Mouse (Mus musculus) heart, embryonic 14.5 days (tissue): ENCODE measurements around the gene Plpp6. TPM values are rescaled to one million over a fixed set of nuclear protein-coding genes. Genes with fewer than 3 reads are reported as not detected.

Experiments
- ATAC-seq: fragments of 200-750 bp; cut with Nextera tagmentation; 2 replicates; pipeline ENCODE4 v1.8.0; 2017; ENCODE audit warnings: low read depth, moderate TSS enrichment; ENCODE audit not compliant: insufficient number of reproducible peaks, insufficient read depth, low FRiP score
- H3K27ac ChIP-seq, 2 experiments: fragments of 200-500 bp in 1 of 2; fragments of 300-500 bp in 1 of 2; sonication (generic) in 1 of 2; replicated peaks in 1 of 2; 2 replicates each; pipeline ENCODE4 v1.5.1; 2012 to 2014; ENCODE audit warnings: low read depth in 2 of 2, low read length in 2 of 2, control low read depth in 1 of 2, mild to moderate bottlenecking in 1 of 2, mixed read lengths in 1 of 2; ENCODE audit not compliant: control insufficient read depth in 1 of 2, insufficient read depth in 1 of 2
- H3K27me3 ChIP-seq: fragments of 300-500 bp; sonication (generic); 2 replicates; pipeline ENCODE4 v1.6.1; 2014; ENCODE audit warnings: mild to moderate bottlenecking, low read length, control low read depth; ENCODE audit not compliant: control insufficient read depth, insufficient read depth
- H3K36me3 ChIP-seq: fragments of 300-500 bp; sonication (generic); 2 replicates; pipeline ENCODE4 v1.6.1; 2014; ENCODE audit warnings: mild to moderate bottlenecking, control low read depth, low read length, mixed read lengths; ENCODE audit not compliant: control insufficient read depth, insufficient read depth
- H3K4me1 ChIP-seq, 2 experiments: fragments of 200-500 bp in 1 of 2; fragments of 300-500 bp in 1 of 2; sonication (generic) in 1 of 2; 2 replicates each; pipeline ENCODE4 v1.6.1; 2012 to 2014; ENCODE audit warnings: low read length in 2 of 2, control low read depth in 1 of 2, mixed read lengths in 1 of 2; ENCODE audit not compliant: control insufficient read depth in 2 of 2, insufficient read depth in 2 of 2
- H3K4me2 ChIP-seq: fragments of 300-500 bp; sonication (generic); 2 replicates; pipeline ENCODE4 v1.6.1; 2014; ENCODE audit warnings: mild to moderate bottlenecking, low read length
- H3K4me3 ChIP-seq, 2 experiments: fragments of 200-500 bp in 1 of 2; fragments of 300-500 bp in 1 of 2; sonication (generic) in 1 of 2; 2 replicates each; pipeline ENCODE4 v1.5.1; 2012 to 2014; ENCODE audit warnings: low read length in 2 of 2, mild to moderate bottlenecking in 2 of 2, control low read depth in 1 of 2, low read depth in 1 of 2, moderate library complexity in 1 of 2; ENCODE audit not compliant: control insufficient read depth in 1 of 2, insufficient read depth in 1 of 2
- H3K9ac ChIP-seq: fragments of 300-500 bp; sonication (generic); 2 replicates; pipeline ENCODE4 v1.6.1; 2014; ENCODE audit warnings: mild to moderate bottlenecking, low read length
- H3K9me3 ChIP-seq: fragments of 300-500 bp; sonication (generic); 2 replicates; pipeline ENCODE4 v1.6.1; 2016; ENCODE audit warnings: low read length, control low read depth; ENCODE audit not compliant: control insufficient read depth
- WGBS: fragments of 180-500 bp; shearing (Covaris S2); extraction: QIAGEN DNeasy Blood & Tissue Kit; methylation state at CpG from one replicate; pipeline ENCODE4 v1.1.7; 2014; 5-methylcytosine and 5-hydroxymethylcytosine counted together
- polyA plus RNA-seq: library from polyadenylated mRNA; unstranded; fragments of >200 nt; fragmentation: Nextera tagmentation; extraction: Ambion mirVana; gene quantifications from 2 replicates; pipeline ENCODE4 v1.2.1, GENCODE M21; 2014

Gene Plpp6
- polyA plus RNA-seq, 1 experiment from 2014 or later = 11.6 TPM

DNA sequence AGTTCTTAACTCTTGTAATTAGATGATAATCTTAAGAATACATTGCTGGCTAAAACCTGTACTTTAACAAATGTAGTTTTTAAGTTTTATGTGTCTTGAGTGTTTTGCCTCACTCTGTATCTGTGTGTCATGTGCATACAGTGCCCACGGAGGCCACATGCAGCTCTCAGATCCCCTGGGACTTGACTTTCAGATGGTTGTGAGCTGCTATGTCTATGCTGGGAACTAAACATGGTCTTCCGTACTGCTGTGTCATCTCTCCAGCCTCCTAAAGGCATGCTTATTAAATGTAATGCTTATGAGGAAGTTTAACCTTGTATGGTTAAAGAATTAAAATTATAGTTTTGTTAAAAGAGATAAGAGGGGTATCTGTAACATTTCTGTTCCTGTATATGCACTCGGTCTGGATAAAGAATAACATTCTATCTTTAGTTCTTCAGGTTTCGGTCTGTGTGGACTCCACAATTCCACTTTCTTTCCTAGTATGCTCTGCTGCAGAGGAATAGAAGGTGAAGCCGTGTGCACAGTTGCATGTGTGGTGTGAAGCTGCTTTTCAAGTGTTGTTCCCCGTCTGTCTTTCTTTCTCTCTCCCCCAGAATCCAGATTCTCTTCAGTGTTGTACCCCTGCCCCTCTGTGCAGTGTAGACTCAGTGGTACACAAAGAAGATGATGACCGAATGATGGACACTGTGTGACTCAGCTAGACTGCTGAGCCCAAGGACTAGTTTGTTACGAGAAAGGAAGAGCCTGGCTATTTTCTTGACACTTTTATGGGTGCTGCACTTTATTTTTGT is 51.9 kb downstream of the Plpp6 start:
- Histone ChIP-seq H3K4me2 (no peak overlapping the region), H3K27ac (no peak overlapping the region), H3K4me3 (no peak overlapping the region), H3K9me3 (no peaks in the 10 kb centered on the region), H3K27me3 (no peaks in the 10 kb centered on the region), H3K9ac (no peak overlapping the region), H3K36me3 (peaks cover 83% of the 10 kb centered on the region), H3K4me1 (peaks cover 0 to 3% of the 10 kb centered on the region in 2 experiments; a peak in 2 of 4 replicates)
- 79% methylated on average over 8 of the region's 8 CpGs for WGBS
- ATAC-seq = no peak

DNA sequence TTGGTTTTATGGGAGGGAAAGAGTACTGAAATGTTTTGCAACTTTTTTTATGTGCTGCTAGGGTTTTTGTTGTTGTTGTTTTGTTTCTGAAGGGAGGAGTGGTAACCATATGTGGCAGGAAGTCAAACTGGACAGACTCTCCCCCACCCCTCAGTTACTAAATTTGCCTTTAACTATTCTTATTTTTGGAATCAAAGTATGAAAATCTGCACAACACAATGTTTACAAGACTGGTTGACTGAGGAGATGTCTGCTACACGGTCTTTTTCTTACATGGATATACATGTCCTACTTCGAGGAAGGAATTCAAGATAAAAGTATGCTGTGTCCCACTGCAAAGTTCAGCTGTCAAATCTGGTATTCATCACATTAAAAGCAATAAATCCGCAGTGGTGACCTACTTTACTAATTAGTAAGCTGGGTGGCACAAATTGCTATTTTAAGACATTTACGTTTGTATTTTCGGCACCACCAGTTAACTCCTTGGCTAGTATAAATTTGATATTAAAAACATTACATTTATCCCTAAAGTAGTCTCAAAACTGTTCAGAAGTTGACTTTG is 52.5 kb downstream of the Plpp6 start:
- H3K4me2 ChIP-seq = no peak overlapping the region
- no peak overlapping the region for H3K4me3 ChIP-seq
- H3K9ac ChIP-seq = no peak overlapping the region
- H3K27ac ChIP-seq = no peak overlapping the region
- H3K27me3 ChIP-seq = no peaks in the 10 kb centered on the region
- H3K9me3 ChIP-seq = no peaks in the 10 kb centered on the region
- no peak for ATAC-seq
- WGBS = 64% methylated on average over 5 of the region's 5 CpGs
- H3K36me3 ChIP-seq = peaks cover 85% of the 10 kb centered on the region
- H3K4me1 ChIP-seq = peaks cover 0 to 3% of the 10 kb centered on the region in 2 experiments; a peak in 2 of 4 replicates

Other genes starting within 250 kb of the Plpp6 start
- 2.6 and 3.1 TPM in 2 replicates for gene Slc1a1, start 128.9 kb upstream of the Plpp6 start, polyA plus RNA-seq
- 8.2 and 10.5 TPM in 2 replicates for gene 4430402I18Rik, start 3.8 kb downstream of the Plpp6 start, polyA plus RNA-seq
- gene Cdc37l1, start 26.4 kb downstream of the Plpp6 start, polyA plus RNA-seq = 50.0 and 53.6 TPM in 2 replicates
- 95.1 and 96.4 TPM in 2 replicates for gene Ak3, start 84.0 kb downstream of the Plpp6 start, polyA plus RNA-seq
- 16.6 and 18.7 TPM in 2 replicates for gene Rcl1, start 137.4 kb downstream of the Plpp6 start, polyA plus RNA-seq